Mouse (Mus musculus): ENCODE results near the gene Oxt. TPM values are rescaled to one million over a fixed set of nuclear protein-coding genes. Genes with fewer than 3 reads are reported as not detected.

Gene Oxt
- polyA plus RNA-seq (2017; shearing (Covaris generic)) = not detected

DNA sequence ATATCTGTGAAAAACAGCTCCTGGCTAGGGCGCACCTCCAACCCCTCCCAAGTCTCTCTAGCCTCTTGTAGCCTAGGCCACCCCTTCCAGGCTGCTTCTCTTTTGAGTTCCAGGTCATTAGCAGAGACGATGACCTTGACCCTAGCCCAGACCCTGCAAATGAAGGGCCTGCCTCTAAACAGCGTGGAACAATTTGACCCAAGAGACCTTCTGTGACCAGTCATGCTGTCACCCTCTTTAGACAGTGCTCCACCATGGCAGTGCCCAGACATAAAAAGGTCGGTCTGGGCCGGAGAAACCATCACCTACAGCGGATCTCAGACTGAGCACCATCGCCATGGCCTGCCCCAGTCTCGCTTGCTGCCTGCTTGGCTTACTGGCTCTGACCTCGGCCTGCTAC is at the start of gene Oxt:
TSS of gene Oxt (plus strand) at position 301 of the 400 bp plus-strand sequence.

GRCm38 (mm10) chr2:130563212-130564055 is 12.5 kb upstream of the Oxt start, which contains the start of gene Mrps26:
Gene Mrps26 (plus strand): TSS chr2:130563742.

DNA sequence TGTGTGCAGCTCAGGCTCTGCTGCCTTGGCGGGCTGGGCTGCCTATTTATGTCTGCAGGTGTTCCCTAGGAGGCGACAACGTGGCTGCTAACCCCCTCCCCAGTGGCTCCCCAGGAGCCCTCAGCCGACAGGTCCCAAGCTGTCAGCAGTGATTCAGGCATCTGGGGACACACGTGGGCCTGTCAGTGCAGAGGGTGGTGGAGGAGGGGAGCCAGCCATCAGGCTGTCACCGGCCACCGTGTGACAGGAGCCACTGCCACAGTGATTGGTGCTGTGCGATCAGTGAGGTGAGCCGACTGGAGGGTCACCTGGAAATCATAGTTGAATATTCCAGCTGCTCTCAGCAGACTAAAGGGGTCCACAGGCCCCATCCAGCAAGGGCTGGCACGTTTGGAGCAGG is 6.6 kb downstream of the Oxt start, which contains the start of gene Avp:
TSS of gene Avp (minus strand) at position 3 of the 400 bp plus-strand sequence.

Other genes starting within 250 kb of the Oxt start
- gene Cpxm1, start 178.6 kb upstream of the Oxt start, polyA plus RNA-seq (2017; shearing (Covaris generic)) = not detected
- gene Gm28372, start 170.9 kb upstream of the Oxt start, polyA plus RNA-seq (2017; shearing (Covaris generic)) = not detected
- not detected for gene 1700020A23Rik, start 170.9 kb upstream of the Oxt start, polyA plus RNA-seq (2017; shearing (Covaris generic))
- not detected for gene Tmem239, start 169.7 kb upstream of the Oxt start, polyA plus RNA-seq (2017; shearing (Covaris generic))
- gene Vps16, start 151.8 kb upstream of the Oxt start, polyA plus RNA-seq (2017; shearing (Covaris generic)) = 306 TPM
- 14.7 TPM for gene Pced1a, start 151.5 kb upstream of the Oxt start, polyA plus RNA-seq (2017; shearing (Covaris generic))
- gene Ptpra, start 125.9 kb upstream of the Oxt start, polyA plus RNA-seq (2017; shearing (Covaris generic)) = 175 TPM
- gene Mrps26, start 12.4 kb upstream of the Oxt start, polyA plus RNA-seq (2017; shearing (Covaris generic)) = 77.1 TPM
- gene Avp, start 6.4 kb downstream of the Oxt start, polyA plus RNA-seq (2017; shearing (Covaris generic)) = not detected
- 11.1 TPM for gene Fastkd5, start 53.9 kb downstream of the Oxt start, polyA plus RNA-seq (2017; shearing (Covaris generic))
- 3.5 TPM for gene Ubox5, start 53.9 kb downstream of the Oxt start, polyA plus RNA-seq (2017; shearing (Covaris generic))
- gene Lzts3, start 66.6 kb downstream of the Oxt start, polyA plus RNA-seq (2017; shearing (Covaris generic)) = 4.3 TPM
- gene Ddrgk1, start 88.5 kb downstream of the Oxt start, polyA plus RNA-seq (2017; shearing (Covaris generic)) = 204 TPM
- 22.1 TPM for gene Itpa, start 91.4 kb downstream of the Oxt start, polyA plus RNA-seq (2017; shearing (Covaris generic))
- 0.27 TPM for gene Slc4a11, start 121.3 kb downstream of the Oxt start, polyA plus RNA-seq (2017; shearing (Covaris generic))